11 mouse cellular contexts compared by ENCODE assay signal in the genomic region with DNA sequence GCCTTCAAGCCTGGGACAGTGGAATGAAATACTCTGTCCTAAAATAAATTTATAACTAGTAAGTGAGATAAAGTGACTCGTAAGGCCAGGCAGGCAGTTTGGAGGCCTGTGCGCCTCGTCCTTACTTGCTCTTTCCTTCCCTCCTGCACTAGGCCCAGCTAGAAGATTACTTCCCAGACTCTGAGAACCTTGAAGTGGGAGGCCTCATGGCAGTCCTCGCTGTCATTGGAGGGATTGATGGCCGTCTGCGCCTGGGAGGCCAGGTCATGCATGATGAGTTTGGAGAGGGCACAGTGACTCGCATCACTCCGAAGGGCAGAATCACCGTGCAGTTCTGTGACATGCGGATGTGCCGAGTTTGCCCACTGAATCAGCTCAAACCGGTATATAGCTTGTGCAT.
"Had no signal": no experiment of that assay in that cellular context is flagged by ENCODE, and none has a peak within 500 bp of the region (broad histone marks: within the 10 kb centered on the region; RNA-seq: fewer than 3 reads in every experiment).

No protein-coding gene starts in this region.

- H3K4me3 ChIP-seq: limb, embryonic 10.5 days; liver, embryonic 15.5 days; midbrain, embryonic 13.5 days had no signal

- H3K27me3 ChIP-seq: liver, embryonic 15.5 days; midbrain, embryonic 13.5 days had no signal

- H3K9ac ChIP-seq: liver, embryonic 15.5 days; midbrain, embryonic 13.5 days had no signal

- DNase-seq: kidney, adult 11 months; lung, adult 2 months; lung, postnatal 36 days; right cerebral cortex, adult 18-20 months; thymus, postnatal 14 days had no signal

- H3K4me2 ChIP-seq: liver, embryonic 11.5 days; liver, embryonic 15.5 days; midbrain, embryonic 13.5 days had no signal

- H3K4me1 ChIP-seq: limb, embryonic 10.5 days; liver, embryonic 15.5 days; midbrain, embryonic 13.5 days had no signal

- ATAC-seq: lung, postnatal 0 days; midbrain, embryonic 13.5 days had no signal

- H3K9me3 ChIP-seq: limb, embryonic 10.5 days; liver, embryonic 15.5 days; midbrain, embryonic 13.5 days had no signal

- H3K27ac ChIP-seq: limb, embryonic 10.5 days; liver, embryonic 15.5 days; midbrain, embryonic 13.5 days; stomach, postnatal 0 days had no signal
